Mouse (Mus musculus) ZHBTc4 (cell line): ENCODE results near the gene A26c2.
A peak's percentile ranks its signal among the peaks of the same experiment; 100 is the strongest.

Source experiments
- DNase-seq: peaks from one replicate; pipeline ENCODE4 v3.0.0-alpha.2; 2011; ENCODE audit warnings: low read depth, low spot score

Gene A26c2

GRCm38 (mm10) chr7:62823573-62823972, at the start of gene A26c2:
TSS of gene A26c2 (minus strand) at chr7:62823673.
- DNase-seq = peak; percentile 16

- DNase-seq = peak; percentile 48
Observed at GRCm38 (mm10) chr7:62851471-62851870, 28.0 kb upstream of the A26c2 start.
